Mouse (Mus musculus): Measurements from ENCODE around the gene Eif4a2.

The Eif4a2 gene

DNA sequence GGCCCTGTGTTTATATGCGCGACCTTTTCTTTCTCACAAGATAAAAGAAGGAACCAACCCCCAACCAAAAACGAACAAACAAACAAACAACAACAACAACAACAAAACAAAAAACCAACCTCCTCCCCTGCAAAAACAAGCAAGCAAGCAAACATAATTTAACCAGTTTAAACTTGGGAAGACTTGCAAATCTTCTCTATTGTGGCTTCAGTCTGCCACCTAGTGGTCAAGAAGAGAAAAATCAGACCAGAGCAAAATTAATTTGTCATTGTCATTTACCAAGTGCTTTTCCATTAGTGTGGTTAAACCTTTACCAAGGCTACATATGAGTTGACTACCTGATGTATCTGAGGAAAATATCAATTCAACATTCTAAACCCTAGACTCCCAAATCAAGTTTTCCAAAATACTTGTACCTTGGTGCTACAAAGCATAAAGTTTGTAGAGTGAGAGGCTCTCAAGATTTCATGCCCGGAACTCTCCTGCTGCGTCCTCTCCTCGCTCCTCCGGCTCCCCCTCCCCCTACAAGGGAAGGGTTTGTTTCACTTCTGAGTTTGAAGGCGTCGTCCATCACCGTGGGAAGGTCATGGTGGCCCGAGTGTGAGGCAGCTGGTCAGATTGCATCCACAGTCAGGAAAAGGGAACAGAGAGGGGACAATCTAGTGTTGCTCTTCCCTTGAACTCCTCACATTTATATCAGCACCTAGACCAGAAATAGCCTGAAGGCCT, 28.3 kb downstream of the Eif4a2 start:
- DNase-seq (ENCODE audit: low read depth in 2 of 2, low spot score in 2 of 2): peak in 1 of 2 experiments; percentile 35

DNA sequence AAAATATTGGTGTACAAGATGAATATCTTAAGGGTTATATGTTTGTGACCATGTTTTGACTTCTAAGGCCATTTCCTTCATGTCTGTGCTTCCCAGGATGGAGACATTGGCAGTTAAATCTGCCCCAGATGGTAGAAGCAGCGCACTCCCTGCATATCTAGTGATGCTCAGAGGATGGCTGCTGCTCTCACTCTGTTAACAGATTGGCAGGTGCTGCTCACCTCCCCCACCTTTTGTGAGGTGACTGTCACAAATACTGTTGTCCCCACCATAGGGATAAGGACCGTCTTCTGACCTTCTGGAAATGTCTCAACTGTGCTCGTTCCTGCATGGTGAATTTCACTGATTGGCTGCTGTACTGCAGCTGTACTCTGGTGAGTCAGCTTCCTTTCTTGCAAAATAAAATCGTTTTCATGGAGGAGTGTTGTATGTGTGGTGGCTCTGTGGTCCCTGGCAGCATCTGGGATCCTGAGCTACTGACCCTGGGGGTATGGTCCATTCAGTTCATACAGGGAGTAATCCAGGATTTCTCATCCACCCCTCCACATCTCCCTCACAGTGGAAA, 29.2 kb downstream of the Eif4a2 start:
- DNase-seq (ENCODE audit: low read depth in 2 of 2, low spot score in 2 of 2): no peak

DNA sequence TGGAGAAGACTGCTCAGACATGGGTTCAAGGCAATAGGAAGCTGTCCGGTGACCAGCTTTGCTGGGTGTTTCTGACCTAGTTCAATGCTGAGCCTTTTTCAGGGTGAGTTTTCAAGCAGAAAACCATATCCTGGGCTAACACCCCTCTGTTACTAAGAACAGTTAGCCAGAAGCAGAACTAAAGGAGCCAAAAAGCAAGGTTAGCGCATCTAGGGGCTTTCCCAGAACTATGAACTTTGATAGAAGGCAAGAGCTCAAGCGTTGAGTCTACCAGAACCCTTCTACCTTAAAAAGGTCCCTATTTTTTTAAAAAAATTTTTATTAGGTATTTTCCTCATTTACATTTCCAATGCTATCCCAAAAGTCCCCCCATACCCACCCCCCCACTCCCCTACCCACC, 33.7 kb downstream of the Eif4a2 start:
- no peak for DNase-seq (ENCODE audit: low read depth in 2 of 2, low spot score in 2 of 2)

DNA sequence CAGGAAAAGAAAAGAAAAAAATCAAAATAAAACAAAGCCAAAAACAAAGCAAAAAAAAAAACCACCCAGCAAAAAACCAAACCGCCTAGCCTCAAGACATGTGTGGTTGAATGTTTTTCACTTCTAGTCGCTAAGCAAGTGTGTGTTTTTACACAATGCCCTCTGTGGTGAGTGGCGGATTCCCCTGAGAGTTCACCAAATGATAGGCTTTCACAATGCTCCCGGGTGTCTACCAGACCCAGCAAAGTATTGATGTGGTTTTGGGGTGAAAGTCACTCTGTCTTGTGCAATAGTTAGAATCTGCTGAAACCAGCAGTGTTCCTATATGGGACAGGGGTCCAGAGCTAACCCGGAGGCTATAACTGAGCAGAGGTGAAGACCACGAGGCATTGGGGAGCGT, 37.1 kb downstream of the Eif4a2 start:
- peak; percentile 70 to 80 for DNase-seq (ENCODE audit: low read depth in 2 of 2, low spot score in 2 of 2)

DNA sequence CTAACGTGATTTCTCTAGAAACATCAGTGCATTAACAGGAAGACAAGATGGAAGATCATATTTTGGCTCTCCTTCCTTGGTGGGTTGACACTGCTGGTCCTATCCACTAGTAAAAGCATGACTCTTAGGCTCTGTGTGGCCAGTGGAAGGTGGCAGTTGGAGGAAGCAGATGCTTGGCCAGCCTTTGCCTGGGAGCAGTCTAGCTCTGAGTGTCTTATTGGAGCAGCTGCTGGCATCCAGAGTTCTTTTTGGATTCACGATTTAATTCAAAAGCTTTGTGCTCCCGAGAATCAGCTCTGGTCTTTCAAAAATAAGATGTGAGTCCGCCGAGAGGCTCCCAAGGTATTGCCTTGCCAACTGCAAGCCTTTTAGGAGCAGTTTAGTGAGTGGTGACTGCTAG, 38.0 kb downstream of the Eif4a2 start:
- no peak for DNase-seq (ENCODE audit: low read depth in 2 of 2, low spot score in 2 of 2)

DNA sequence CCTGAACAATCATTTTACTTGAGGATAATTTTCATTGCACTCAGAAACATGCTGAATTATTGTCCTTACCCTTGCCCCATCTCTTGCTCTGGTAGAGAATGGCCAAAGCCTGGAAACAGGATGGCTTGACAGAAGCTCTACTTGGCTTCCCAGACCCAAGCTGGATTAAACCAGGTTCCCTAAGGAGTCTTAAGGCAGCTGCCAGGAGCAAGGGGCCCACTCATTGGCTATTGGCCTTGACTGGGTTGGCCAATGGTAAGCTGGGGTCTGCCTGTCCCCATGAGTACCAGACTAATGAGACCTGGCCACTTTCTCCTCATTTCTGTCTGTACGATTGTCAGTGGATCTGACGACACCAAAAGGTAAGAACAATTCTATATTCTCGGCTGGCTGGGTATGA, 39.0 kb downstream of the Eif4a2 start, which contains the start of gene Adipoq:
Gene Adipoq, plus strand, starts transcription at position 257 of the 400 bp plus-strand sequence.
- no peak for DNase-seq (ENCODE audit: low read depth in 2 of 2, low spot score in 2 of 2)

DNA sequence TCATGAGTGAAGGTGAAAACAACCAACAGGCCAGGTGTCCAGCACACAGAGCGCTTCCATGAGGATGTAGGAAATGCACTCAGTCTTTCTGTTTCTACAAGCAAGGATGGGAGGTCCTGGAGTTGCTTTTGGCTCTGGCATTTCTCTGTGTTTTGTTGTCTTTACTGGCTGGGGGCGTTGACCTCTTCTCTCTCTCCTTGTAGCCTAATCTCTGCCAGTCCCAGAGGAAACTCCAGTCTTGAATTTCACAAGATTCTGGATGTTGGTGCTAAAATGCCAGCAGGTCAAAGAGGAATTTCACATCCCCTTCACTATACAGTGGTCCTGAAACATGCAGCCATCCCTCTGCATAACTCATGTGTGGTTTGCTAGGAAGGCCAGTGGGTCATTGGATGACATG, 41.7 kb downstream of the Eif4a2 start:
- DNase-seq (ENCODE audit: low read depth in 2 of 2, low spot score in 2 of 2): no peak

DNA sequence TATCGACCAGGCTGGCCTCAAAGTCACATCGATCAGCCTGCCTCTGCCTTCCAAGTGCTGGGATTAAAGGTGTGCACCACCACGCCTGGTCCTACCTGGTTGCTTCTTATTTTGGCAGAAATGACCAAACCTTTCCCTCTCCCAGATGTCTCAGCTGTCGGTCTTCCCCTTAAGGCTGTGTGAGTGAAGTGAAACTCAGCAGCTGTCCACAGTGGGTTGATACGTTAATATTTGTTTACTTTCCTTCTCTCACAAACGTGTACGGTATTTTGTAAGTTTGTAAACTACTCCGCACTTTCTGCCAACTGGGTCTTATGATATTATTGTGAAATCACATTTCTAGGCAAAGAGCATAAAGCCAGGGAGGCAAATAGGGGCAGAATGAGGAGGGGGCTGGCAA, 42.2 kb downstream of the Eif4a2 start:
- DNase-seq (ENCODE audit: low read depth in 2 of 2, low spot score in 2 of 2): no peak

DNA sequence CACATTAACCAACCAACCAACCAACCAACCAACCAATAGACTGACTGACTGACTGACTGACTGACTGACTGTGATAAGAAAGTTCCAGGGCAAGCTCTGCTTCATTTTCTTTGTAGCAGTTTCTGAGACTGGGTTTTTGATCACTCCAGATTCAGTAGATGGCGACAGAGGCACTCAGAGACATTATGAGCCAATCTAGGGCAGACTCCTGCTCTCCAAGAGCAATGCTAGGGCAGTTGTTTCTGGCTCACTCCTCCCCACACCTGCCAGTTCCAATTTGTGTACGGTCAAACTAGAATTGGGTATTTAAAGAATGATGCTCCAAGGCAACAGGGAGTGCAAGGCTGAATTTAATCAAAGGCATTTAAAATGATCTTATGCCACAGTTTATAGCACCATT, 44.2 kb downstream of the Eif4a2 start:
- DNase-seq (ENCODE audit: low read depth in 2 of 2, low spot score in 2 of 2): peak; percentile 38 to 59

DNA sequence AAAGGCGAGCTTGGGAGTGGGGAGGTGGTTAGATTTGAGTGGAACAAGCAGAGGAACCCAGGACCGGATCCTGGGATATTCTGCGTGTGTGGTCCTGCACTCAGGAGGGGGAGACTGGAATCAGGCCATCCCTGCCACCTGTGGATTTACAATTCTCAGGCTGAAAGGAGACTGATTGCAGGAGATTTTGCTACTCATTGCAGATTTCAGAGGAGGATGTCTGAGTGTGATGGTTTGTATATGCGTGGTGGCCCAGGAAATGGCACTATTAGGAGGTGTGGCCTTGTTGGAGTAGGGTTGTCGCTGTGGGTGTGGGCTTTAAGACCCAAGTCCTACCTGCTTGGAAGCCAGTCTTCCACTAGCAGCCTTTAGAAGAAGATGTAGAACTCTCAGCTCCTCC, 47.0 kb downstream of the Eif4a2 start:
- DNase-seq (ENCODE audit: low read depth in 2 of 2, low spot score in 2 of 2): no peak

DNA sequence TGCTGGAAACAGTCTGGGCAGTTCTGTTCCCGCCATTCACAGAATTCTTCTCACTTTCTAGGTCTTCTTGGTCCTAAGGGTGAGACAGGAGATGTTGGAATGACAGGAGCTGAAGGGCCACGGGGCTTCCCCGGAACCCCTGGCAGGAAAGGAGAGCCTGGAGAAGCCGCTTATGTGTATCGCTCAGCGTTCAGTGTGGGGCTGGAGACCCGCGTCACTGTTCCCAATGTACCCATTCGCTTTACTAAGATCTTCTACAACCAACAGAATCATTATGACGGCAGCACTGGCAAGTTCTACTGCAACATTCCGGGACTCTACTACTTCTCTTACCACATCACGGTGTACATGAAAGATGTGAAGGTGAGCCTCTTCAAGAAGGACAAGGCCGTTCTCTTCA, 49.8 kb downstream of the Eif4a2 start:
- DNase-seq (ENCODE audit: low read depth in 2 of 2, low spot score in 2 of 2): no peak

DNA sequence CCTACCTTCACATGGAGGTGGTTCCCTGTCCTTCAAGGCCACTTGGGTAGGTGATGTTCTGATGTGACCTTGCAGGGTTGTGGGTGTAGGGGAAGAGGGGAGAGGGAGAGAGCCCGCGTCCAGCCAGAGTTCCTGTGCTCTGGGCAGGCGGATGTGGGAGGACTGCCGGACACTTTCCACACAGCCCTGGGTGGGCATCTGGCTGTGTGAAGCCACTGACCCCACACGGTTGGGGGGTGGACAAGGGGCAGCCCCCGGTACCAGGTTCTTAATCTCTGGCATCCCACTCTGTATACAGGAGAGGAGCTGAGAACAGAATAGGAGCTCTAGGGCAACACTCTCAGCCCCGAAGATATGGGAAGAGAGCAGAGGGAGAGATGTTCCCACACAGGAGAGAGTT, 51.0 kb downstream of the Eif4a2 start:
- DNase-seq (ENCODE audit: low read depth in 2 of 2, low spot score in 2 of 2): no peak

DNA sequence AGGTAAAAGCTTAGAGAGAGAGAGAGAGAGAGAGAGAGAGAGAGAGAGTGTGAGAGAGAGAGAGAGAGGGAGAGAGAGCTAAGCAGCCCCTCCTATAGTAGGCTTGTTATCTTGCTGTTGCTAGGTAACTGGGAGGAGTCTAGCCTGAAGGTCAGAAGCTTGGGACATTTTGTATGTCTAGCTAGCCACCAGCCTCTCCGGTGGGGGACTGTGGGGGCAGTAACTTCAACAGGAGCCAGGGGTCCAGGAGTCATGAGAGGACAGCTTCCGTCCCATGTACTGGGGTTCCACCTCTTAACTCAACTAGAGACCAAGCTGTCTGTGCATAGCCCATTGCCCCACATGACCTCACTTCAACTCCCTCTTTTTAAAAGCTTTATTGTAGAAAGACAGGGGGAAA, 51.7 kb downstream of the Eif4a2 start:
- DNase-seq (ENCODE audit: low read depth in 2 of 2, low spot score in 2 of 2): no peak

DNA sequence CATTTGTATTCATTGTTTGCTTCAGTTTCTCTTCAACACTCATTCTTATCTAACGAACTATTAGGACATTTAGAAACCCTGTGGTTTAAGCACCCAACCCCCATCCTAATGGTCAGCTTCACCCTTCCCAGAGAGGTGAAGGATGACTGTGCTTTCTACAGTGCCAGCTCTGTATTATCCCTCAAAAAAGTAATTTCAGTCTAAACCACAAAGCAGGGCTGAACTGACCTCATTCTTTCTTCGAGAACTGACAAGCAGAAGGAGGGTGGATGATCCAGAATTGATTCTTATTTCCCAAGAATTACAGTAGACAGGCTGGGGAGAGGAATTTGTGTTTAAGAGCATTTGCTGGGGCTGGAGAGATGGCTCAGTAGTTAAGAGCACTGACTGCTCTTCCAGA, 52.5 kb downstream of the Eif4a2 start:
- DNase-seq (ENCODE audit: low read depth in 2 of 2, low spot score in 2 of 2): no peak

DNA sequence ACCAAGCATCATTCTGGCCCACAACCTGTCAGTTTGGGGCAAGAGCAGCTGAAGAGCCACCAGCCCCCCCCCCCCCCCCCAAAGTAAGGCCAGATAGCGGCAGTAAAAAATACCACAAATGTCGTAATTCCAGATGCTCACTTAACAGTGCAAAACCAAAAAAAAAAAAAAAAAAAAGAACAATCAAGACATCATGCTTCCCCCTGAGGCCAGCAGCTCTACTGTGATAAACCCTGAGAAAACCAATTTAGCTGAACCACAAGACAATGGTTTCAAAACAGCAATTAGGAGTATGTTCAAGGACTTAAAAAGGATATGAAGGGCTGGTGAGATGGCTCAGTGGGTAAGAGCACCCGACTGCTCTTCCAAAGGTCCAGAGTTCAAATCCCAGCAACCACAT, 54.9 kb downstream of the Eif4a2 start:
- DNase-seq (ENCODE audit: low read depth in 2 of 2, low spot score in 2 of 2): no peak

Measured in CD8-positive naive resting alpha-beta T cell, adult 2 months (primary cell).